Mouse (Mus musculus) cerebellum, postnatal 10 days (tissue): ENCODE results near the gene Exoc6.
"Not testable (repeated sequence)": the region's sequence is repeated elsewhere in the genome, so short reads cannot be mapped to it uniquely, and the experiment has no call there.

ENCODE experiments used
- DNase-seq, 2 experiments: peaks; one replicate each; pipeline ENCODE4 v3.0.0; 2021; ENCODE audit warnings: mixed read lengths in 2 of 2

The Exoc6 gene

DNA sequence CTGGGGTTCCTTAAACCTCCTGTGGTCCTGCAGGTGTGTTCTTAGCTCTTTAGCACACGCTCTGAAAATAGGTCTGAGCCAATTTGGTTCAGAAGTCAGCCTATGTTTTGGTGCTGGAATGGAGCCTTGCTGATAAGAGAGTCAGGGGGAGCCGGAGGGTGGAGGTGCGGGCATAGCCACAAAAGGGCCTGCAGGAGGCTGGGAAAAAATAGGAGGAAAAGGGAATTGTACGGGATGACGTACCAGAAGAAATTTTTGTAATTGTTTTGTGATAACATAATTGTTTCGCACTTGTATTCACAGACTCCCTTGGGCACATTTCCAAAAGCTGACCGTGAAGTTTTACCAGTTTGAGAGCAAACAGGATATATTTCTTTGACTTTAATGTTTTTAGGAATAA is 10.0 kb upstream of the Exoc6 start:
- no peak for DNase-seq

DNA sequence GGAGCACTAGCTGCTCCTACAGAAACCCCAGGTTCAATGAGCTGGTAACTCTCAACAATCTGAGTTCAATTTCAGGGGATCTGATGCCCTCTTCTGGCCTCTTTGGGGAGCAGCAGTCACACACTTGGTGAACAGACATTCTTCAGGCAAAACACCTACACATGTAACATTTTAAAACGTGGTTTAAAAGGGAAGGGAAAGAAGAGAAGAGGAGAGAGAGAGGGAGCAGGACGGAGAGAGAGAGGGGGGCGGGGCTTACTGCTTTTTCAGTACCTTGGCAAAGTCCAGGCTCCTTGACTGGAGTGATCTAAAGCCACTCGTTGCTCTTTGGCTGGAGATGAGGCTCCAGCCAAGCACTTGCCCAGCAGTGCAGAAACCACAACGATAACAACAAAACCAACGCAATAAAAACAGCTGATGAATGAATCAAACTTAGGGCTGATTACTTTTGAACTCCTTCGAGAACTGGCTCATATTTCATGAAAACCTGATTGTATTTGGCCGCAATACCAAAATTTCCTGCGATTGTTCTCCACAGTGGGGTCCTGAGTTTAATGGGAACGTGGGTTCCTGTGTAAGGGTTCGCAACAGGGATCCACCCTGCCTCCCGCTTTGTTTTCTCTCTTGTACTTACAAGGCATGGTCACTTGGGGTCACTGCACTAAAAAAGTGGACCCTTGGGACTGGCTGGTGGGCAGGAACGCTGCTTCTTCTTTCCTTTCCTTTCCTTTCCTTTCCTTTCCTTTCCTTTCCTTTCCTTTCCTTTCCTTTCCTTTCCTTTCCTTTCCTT is 6.5 kb upstream of the Exoc6 start:
- DNase-seq, result peak; percentile 20 to 21

DNA sequence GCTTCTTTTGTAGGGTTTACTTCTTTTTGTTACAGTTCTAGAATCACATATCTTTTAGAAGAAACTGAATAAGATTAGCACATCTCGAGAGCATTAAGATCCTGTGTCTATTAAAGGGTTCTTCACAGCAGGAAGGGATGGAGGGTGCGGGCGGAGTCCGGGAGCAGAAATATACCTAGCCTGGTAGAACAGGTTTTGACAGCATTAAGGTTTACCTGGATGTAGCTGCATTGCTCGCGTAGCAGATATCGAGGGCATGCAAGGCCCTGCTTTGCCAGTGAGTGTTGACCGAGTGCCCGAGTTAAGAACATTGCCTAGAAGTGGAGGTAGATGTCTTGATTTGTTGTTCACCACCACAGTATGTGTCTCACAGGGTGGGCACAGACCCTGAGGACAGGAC is 5.7 kb upstream of the Exoc6 start:
- DNase-seq, result no peak

DNA sequence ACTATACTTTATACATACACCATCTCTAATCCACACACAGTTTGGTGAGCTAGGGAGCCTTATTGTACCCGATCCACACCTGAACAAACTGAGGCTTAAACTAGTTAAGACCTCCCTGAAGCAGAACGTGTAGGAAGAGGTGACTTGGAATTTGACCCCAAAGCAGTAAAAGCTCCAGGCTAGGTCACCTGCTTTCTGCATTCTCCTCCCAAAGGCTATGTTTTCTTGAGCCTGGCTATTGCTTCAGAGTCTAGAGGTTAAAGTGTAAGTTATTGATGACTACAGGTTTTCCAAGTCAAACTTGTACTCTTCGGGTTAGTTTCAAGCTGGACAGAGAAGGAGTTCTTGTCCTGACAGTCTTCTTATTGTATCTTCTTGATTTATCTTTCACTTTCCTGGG is 5.0 kb upstream of the Exoc6 start:
- no peak for DNase-seq

DNA sequence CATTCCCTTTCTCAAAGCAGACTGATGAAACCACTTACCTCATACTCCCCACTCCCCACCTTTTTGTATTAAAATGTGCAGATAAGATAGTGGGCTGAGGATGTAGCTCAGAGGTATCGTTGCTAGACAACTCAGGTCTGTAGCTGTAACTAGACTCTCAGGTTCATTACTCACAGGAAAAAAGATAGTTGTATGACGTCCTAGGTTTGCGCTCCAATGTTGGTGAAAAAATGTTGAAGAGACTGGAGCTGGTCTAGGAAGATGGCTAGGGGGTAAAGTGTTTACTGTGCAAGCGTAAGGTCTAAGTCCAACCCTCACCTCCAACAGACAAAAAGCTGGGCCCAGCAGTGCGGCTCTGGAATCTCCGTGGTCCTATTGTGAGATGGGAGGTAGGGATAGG is 4.5 kb upstream of the Exoc6 start:
- DNase-seq, result no peak

DNA sequence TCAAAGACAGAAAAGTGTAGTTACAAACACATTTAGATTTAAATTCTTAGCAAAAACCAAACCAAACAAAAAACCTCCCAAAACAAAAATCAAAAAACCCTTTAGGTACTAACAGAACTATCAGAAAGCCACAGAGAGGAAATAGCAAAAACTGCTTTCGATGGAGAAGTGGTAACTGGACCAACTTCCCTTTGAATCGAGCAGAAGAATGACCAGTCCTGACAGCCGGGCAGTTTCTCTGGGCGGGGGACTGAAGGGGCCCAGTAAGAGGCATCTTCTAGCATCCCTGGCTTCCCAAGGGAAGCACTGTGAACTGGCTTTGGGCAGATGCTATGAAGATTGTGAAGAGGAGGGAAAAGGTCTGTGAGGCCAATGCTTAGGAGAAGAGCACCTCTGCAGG is 3.4 kb upstream of the Exoc6 start:
- no peak for DNase-seq

DNA sequence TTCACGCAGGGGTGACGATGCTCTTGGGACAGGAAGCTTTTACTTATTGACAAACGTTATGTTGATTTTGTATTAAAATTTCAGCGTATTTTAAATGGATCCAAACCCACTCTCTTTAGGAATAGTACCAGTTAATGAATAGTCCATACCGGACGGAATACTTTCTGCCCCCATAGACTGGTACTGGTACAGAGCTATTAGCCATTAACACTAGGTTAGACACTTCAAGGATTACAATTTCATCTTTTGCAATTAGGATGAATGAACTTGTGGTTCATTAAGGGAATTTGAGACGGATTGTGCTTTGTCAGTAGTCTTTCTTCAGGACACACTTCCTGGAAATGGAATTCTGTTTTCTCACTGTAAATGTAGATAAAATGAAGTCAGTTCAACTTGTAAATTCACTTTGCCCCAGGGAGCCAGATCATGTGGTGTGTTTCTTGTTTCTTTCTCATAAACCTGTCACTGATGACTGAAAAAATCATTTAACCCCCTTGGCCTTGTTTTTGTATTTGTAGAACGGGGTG is 885 bp downstream of the Exoc6 start:
- DNase-seq, result no peak

DNA sequence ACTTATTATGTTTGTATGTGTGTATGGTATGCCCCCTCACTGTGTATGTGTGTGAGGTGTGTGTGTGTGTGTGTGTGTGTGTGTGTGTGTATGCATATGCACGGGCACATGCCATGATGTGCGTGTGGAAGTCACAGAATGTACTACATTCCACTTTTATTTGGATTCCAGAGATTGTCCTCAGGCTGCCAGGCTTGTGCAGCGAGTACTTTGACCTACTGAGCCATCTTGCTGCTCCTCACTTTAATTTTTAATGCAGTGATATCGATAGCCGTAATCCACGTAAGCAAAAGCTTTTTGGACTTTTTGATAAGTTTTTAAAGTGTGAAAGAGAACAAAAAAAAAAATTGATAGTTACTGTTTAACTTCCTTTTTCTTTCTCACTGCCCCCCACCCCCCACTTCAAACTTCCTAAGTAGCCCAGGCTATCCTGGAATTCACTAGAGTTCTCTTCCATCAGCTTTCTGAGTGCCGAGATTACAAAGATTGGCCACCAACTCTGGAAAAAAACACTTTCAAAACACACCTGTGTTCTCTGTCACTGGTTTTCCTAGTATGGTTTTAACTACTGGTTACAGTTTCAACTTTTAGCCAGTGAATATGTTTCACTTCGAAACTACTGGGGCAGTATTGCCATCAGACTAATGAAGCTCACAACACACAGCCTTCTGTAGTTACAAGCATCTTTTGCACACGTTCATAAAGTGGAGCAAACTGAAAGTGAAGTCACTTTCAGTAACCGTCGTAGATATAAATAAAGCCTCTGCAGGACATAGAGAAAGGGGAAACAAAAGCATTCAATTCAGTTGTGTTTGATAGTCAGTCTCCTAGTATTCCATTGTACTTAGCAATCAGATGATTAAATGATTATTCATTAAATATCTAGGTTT is 3.4 kb downstream of the Exoc6 start:
- DNase-seq, result no peak

DNA sequence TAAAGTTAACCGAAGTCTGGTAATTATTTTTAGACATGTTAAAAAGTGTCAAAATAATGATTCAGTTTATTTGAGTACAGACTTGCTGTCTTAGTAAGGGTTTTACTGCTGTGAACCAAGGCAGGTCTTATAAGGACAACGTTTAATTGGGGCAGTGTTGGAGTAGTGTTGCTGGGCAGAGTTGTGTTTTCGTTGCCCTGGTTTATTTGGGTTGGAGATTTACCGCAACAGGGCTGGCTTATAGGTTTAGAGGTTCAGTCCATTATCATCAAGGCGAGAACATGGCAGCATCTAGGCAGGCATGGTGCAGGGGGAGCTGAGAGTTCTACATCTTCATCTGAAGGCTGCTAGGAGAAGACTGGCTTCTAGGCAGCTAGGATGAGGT is 4.0 kb downstream of the Exoc6 start:
- not testable (repeated sequence) for DNase-seq

DNA sequence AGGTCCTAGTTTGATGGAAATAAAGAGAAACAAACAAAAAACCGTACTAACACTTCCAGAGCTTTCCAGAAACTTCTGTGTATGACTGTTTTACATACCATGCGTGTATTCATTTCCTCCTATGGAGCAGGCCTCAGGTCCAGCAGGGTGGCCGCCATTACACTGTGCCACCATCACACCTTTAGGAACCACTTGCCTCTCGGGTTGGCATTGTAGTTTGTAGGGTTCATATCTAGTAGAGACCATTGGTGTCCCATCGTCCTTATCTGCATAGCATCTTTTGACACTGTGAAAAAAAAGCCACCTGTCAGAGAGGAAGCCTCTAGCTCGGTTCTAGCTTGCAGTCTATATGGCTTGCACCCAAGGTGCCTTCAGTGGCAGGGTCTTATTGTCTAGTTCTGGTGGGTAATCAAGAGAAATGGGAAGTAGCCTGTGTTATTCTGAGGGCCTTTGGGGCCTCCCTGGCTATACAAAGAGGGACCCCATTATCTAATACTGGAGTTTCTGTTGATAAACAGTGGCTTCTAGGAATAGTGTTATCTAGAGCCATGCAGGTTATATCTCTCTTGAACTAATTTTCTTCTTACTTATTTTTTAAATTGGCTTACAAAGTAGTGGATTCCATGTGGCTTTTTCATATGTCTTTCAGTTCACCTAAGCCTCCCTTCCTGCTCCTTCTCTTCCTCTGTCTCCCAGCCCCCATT is 5.8 kb downstream of the Exoc6 start:
- no peak for DNase-seq

DNA sequence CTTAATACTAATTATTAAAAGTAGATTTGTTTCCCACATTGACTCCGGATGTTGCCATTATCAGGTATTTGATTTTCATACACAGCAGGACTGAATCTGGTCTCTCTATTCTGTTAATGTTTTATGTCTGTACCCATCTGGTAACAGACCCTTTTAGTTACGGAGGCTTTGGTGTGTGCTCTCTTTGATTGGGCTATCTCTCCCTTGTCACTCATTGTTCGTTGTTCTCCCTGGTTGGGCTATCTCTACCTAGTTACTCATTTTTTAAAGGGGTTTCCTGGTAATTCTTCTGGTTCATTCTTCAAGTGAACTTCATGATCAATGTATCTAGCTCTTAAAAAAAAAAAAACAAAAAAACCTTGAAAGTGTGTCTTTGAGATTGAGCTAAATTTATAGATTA is 7.7 kb downstream of the Exoc6 start:
- no peak for DNase-seq

DNA sequence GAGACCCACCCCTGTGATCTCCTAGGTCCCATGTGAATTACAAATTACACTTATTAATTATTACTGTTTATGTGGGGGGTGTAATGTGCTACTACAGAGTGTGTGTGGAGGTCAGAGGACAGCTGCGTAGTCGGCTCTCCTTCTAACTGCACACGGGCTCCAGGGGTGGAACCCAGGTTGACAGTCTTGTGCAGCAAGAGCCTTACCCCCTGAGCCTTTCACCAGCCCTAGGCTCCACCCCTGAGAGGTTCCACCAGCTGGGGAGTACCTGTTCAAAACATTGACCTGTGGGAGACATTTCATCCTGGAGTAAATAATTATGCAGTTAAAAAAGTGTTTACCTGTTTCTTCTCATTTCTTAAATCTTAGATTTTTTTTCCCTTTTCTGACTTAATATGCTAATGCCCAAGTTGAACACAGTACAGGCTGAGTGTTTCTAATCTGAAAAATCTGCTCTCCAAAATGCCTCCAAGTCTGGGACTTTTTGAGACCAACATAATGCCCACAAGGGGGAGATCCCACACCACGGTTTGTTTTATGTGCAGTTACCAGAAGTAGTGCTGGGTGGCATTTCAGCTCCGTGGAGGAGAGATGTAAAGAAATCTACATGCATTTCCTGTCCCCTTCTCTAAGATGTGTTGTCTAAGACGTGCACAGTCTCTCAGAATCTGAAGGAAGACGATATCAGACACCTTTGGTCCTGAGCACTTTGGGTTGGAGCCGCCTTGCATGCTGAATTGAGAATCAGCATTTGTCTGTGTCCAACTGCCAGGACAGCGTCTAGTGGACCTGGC is 9.3 kb downstream of the Exoc6 start:
- DNase-seq, result peak; percentile 37 to 51

DNA sequence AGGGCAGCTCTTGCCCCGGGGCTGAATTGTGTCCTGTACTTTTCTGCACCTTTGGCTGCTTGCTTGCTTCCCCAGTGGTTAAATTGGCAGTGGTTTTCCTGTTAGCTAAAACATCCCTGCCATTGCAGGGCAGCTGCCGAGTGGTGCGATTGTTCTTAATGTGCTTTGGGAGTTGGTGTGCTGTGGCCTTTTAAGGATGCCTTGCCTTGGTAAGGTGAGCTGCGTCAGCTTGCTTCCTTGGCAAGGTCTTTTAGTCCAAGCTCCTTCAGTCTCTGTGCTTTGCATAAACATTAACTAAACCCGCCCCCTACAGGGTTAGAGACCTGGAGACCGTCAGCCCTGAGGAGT is 9.8 kb downstream of the Exoc6 start:
- DNase-seq, result no peak

DNA sequence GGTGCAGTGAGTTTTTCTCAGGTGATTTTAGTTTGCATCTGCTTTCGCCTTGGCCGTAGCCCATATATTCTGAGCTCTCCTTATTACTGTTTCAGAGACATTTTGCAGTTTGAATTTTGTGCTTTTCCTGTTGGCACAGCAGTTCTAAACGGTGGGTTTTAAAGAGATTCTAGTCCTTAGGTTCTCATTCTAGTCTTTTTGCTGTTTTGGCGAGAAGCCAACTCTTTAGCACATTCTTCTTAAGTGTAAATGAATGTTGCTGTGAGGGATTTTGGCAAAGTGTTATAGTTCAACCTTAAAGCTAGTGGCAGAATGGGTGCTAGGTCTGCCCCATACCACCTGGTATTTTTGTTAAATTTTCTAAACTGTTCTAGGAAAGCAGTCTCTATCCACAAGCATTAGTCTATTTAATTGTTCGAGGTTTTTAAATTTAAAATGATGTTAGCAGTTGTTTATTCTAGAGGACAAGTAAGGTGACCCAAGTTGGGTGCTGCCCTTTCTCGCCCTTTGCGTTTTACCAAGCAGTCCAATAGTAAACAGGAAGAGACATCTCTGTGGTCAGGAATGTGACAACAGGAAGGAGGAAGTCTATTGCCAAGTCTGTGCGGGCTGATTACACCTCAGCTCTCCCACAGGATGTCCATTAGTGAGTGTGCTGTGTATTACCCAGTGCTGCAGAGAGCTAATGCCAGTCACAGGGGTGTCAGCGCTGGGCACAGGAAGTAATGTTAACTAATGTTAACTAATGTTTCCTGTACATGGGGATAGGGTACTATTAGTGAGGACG is 11.1 kb downstream of the Exoc6 start:
- no peak for DNase-seq

DNA sequence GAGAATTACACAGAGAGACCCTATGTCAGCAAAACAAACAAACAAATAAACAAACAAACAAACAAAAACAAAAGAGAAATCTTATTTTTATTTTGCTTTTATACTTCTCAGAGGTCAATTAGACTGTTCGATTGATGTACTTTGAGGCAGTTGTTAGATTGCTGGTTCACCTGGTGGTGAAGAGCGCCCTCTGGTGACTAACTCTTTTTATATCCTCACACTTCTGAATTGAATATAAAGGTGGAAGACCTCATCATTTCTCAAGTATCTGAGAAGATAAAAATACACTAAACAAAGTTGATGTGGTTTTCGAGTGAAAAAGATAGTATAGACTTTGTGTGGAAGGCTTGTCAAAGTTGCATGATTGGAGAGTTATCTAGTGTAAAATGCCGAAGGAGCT is 13.5 kb downstream of the Exoc6 start:
- DNase-seq, result peak; percentile 65 to 80

DNA sequence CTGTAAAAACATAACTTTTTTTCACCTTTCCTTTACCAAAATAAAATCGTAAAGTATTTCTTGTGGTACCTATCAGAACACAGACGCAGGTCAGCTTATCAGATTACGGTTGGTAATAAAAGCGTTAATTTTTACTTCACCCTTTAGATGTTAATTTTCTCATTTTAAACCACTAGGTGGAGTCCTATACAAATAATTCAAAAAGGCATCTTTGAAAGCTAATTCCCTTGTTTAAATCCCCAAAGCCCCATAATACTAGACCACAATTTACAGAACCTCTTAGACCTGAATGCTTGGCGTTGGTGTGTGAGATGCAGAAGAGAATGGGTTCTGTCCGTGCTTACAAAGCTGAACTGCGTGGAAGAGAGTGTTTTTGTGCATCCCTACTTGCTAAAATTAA is 15.6 kb downstream of the Exoc6 start:
- DNase-seq, result peak in 1 of 2 experiments; percentile 27

DNA sequence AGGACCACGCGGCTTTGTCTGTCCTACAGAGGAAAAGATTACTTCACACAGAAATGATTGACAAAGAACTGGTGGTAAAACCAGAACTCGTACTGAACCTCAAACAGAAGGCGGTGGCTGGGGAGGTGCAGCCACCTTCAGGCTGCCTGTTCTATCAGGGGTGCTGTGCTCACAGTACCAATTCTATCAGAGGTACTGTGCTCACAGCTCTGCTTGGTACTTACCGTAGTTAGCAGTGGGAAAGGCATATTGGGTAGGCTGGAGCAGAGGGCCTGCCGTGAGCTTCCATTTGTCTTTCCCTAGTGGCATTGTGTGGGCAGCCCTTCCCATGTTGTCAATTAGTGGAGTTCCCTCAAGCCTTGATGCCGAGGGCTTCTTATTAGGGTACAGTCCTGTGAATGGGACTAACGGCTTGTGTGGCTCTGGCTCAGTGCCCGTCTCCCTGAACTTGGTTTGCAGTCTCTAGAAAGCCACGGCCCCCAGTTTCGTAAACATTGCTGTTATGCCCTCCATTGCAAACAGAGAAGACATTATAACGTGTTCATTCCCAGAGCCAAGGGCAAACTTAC is 19.1 kb downstream of the Exoc6 start:
- DNase-seq, result no peak

DNA sequence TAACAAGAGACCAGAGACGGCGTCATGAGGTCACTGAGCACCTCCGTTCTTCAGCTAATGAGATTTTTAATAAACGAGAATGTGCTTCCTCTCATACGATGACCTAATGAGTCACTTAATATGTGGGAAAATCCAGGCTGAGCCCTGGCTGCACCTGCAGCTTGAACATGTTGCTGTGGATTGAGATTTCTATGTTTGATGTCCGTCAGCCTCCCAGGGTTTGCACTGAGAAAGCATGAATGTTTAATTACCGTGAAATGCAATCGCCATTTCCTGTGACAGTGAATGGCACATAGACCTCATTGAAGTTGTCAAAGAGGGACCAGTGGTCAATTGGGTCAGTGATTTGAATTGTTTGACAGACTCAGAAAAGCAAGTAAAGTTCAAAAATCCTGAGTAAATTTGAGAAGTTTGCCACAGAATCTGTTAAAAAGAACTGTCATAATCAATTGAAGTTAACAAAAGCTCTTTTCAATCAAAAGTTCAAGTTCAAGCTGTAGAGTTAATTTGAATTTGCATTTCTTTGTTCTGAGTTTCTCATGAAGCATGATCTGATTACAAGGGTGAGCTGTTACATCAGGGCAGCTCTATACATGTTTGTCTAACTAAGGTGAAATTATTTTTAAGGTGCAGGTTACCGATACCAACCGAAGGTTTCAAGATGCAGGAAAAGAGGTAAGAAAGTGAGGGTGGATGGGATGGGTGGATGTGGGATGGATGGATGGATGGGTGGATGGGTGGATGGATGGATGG is 20.9 kb downstream of the Exoc6 start:
- no peak for DNase-seq

DNA sequence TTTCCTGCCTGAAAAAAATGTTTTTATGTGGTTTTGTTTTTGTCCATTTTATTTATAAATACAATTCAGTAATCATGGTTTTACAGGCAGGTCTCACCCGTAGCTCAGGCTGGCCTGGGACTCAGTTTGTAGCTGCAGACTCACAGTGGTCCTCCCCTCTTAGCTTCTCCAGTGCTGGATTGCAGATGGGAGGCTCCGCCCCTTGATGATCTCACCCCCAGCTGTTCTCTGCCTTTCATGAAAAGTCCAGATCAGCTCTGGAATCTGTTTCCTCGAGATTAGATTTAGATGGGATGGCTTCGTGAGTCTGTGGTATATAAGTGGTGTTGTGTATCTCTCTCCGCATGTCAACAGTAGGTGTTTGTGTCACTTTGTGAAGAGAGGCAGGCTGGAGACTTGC is 24.6 kb downstream of the Exoc6 start:
- DNase-seq, result no peak

DNA sequence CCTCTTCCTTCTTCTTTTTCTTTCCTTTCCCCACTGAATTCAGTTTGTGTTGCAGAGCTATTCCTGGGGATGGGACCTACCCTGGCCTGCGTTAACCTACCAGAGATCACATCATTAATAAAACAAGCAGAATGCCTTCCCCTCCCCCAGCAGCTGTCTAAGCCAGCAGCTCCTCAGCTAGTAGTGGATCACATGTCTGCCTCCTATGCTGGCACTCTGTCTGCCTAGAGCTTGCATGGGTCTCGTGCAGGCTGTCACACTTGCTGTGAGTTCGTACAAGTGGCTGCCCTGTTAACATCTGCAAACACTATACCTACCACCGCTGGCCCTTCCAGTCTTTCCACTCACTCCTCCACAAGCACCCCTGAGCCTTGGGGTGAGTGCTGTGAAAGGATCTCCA is 29.4 kb downstream of the Exoc6 start:
- DNase-seq, result no peak

DNA sequence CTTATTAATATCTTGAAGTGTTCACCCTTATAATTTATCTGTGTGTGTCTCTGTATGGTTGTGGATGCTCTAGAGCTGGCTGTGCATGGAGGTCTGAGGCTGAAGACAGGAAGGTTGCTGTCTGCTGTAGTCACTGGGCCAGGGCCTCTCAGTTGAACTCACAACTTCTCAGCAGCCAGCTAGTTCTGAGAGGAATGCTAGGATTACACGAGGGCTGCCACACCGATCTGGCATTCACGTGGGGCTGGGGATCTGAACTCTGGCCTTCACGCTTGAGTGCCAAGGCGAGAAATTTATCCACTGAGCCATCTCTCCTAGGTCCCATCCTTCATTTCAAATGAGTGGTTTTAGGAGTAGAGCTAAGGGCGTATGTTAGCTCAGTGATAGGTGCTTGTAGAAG is 30.2 kb downstream of the Exoc6 start:
- DNase-seq, result no peak
